Mouse (Mus musculus) heart, embryonic 15.5 days (tissue): Measurements from ENCODE around the gene Bbs9. TPM values are rescaled to one million over a fixed set of nuclear protein-coding genes. Genes with fewer than 3 reads are reported as not detected.

Source experiments
- polyA plus RNA-seq: library from polyadenylated mRNA; unstranded; fragments of >200 nt; fragmentation: Nextera tagmentation; extraction: Ambion mirVana; gene quantifications from 2 replicates; pipeline ENCODE4 v1.2.1, GENCODE M21; 2015

The Bbs9 gene
- polyA plus RNA-seq, 1 experiment from 2014 or later, result 7.6 TPM

Other genes starting within 250 kb of the Bbs9 start
- gene Zfp599, start 215.8 kb upstream of the Bbs9 start, polyA plus RNA-seq, result 3.5 and 4.3 TPM in 2 replicates
- gene Zfp810, start 168.1 kb upstream of the Bbs9 start, polyA plus RNA-seq, result 10.8 and 14.2 TPM in 2 replicates
- 46.6 and 48.6 TPM in 2 replicates for gene Anln, start 86.5 kb upstream of the Bbs9 start, polyA plus RNA-seq
- 2.0 and 3.1 TPM in 2 replicates for gene 9530077C05Rik, start 64.2 kb upstream of the Bbs9 start, polyA plus RNA-seq
- not detected in 2 replicates for gene Gm17545, start 21.4 kb upstream of the Bbs9 start, polyA plus RNA-seq
- gene Rp9, start 6.0 kb upstream of the Bbs9 start, polyA plus RNA-seq, result 42.7 and 47.6 TPM in 2 replicates